Mouse (Mus musculus) MEL (cell line): Measurements from ENCODE around the gene Itgb2l.

ENCODE experiments used
- CHD2 ChIP-seq: IDR thresholded peaks from 2 replicates; pipeline ENCODE4 v1.6.1; 2011; ENCODE audit warnings: low read length, improper control_type of control experiment
- CTCF ChIP-seq, 3 experiments: IDR thresholded peaks in 2 of 3; conservative IDR thresholded peaks in 1 of 3; 2 replicates each; pipeline ENCODE4 v1.5.1; 2011 to 2012; ENCODE audit warnings: low read length in 3 of 3, low read depth in 2 of 3, mild to moderate bottlenecking in 2 of 3, improper control_type of control experiment in 1 of 3, inconsistent platforms in 1 of 3, mixed read lengths in 1 of 3, moderate library complexity in 1 of 3; ENCODE audit not compliant: control insufficient read depth in 1 of 3, insufficient read depth in 1 of 3, poor library complexity in 1 of 3, severe bottlenecking in 1 of 3
- EP300 ChIP-seq, 2 experiments: IDR thresholded peaks; 2 replicates each; pipeline ENCODE4 v1.6.1; 2011; ENCODE audit warnings: improper control_type of control experiment in 2 of 2, low read length in 2 of 2, low read depth in 1 of 2, mild to moderate bottlenecking in 1 of 2
- ETS1 ChIP-seq: IDR thresholded peaks from 2 replicates; pipeline ENCODE4 v1.6.1; 2012; ENCODE audit warnings: low read depth, mild to moderate bottlenecking, inconsistent platforms, low read length, improper control_type of control experiment, moderate library complexity
- GATA1 ChIP-seq: IDR thresholded peaks from 2 replicates; pipeline ENCODE4 v1.6.1; 2011; ENCODE audit warnings: low read depth, low read length, improper control_type of control experiment
- MYC ChIP-seq: IDR thresholded peaks from 2 replicates; pipeline ENCODE4 v1.6.1; 2011; ENCODE audit warnings: low read depth, mild to moderate bottlenecking, low read length, improper control_type of control experiment, moderate library complexity
- POLR2A ChIP-seq, 2 experiments: IDR thresholded peaks; 2 replicates each; pipeline ENCODE4 v1.6.1; 2011 to 2012; ENCODE audit warnings: low read length in 2 of 2, mild to moderate bottlenecking in 2 of 2, control low read depth in 1 of 2, improper control_type of control experiment in 1 of 2, low read depth in 1 of 2, moderate library complexity in 1 of 2; ENCODE audit not compliant: control insufficient read depth in 1 of 2, insufficient read depth in 1 of 2, poor library complexity in 1 of 2
- POLR2AphosphoS2 ChIP-seq: IDR thresholded peaks from 2 replicates; pipeline ENCODE4 v1.6.1; 2011; ENCODE audit warnings: low read length, improper control_type of control experiment
- RCOR1 ChIP-seq: IDR thresholded peaks from 2 replicates; pipeline ENCODE4 v1.6.1; 2012; ENCODE audit warnings: low read depth, mild to moderate bottlenecking, inconsistent platforms, low read length, improper control_type of control experiment
- TBP ChIP-seq: IDR thresholded peaks from 2 replicates; pipeline ENCODE4 v1.8.0; 2011; ENCODE audit warnings: low read depth, low read length, improper control_type of control experiment
- USF2 ChIP-seq, 2 experiments: IDR thresholded peaks; 2 replicates each; pipeline ENCODE4 v1.6.1; 2011 to 2012; ENCODE audit warnings: improper control_type of control experiment in 2 of 2, low read length in 2 of 2, borderline replicate concordance in 1 of 2, inconsistent platforms in 1 of 2, low read depth in 1 of 2, mild to moderate bottlenecking in 1 of 2; ENCODE audit not compliant: insufficient read depth in 1 of 2
- ZKSCAN1 ChIP-seq: IDR thresholded peaks from 2 replicates; pipeline ENCODE4 v1.6.1; 2012; ENCODE audit warnings: low read depth, mild to moderate bottlenecking, inconsistent platforms, low read length, improper control_type of control experiment, moderate library complexity

DNA sequence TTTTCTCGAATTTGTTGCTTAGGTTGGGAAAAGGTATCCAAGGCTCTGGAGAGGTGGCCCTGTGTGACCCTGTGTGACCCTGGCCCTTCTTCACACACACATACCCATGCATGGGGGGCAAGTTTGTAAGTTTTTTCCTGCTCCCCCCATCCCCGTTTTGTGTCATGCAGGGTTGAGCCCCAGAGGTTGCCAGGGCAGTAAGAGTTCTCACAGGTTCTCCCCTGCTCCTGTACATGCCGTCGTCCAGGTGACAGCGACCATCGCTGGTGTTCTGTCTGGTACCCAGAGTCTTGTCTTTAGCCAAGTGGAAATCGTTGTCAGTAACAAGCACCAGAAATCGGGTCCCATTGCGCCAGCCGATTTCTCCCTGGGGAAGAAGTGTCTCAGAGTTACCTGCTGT lies 10.2 kb downstream of the Itgb2l start:
- no peak for TF ChIP-seq POLR2A (IDR thresholded peaks at IDR 0.05; ENCODE audit: control insufficient read depth in 1 of 2, insufficient read depth in 1 of 2, low read depth in 1 of 2, low read length in 2 of 2, poor library complexity in 1 of 2)
- TF ChIP-seq EP300 (IDR thresholded peaks at IDR 0.05; ENCODE audit: low read depth in 1 of 2, low read length in 2 of 2), result no peak
- no peak for TF ChIP-seq CHD2
- TF ChIP-seq TBP, result no peak
- no peak for TF ChIP-seq CTCF (IDR thresholded peaks at IDR 0.05 in 2 of 3, conservative IDR thresholded peaks at IDR 0.05 in 1 of 3; ENCODE audit: control insufficient read depth in 1 of 3, insufficient read depth in 1 of 3, low read depth in 2 of 3, low read length in 3 of 3, poor library complexity in 1 of 3, severe bottlenecking in 1 of 3)
- no peak for TF ChIP-seq MYC
- no peak for TF ChIP-seq GATA1
- no peak for TF ChIP-seq ETS1
- no peak for TF ChIP-seq POLR2AphosphoS2
- TF ChIP-seq USF2 (IDR thresholded peaks at IDR 0.05; ENCODE audit: borderline replicate concordance in 1 of 2, insufficient read depth in 1 of 2, low read depth in 1 of 2, low read length in 2 of 2), result no peak
- no peak for TF ChIP-seq ZKSCAN1
- TF ChIP-seq RCOR1, result no peak
